Mouse (Mus musculus): ENCODE data around the gene Plac8.

- TF ChIP-seq POLR2A (IDR thresholded peaks at IDR 0.05; ENCODE audit: insufficient read depth, low read depth, low read length) (no peak), CTCF (IDR thresholded peaks at IDR 0.05; ENCODE audit: insufficient read depth, low read depth, low read length) (no peak)
Measured at GRCm38 (mm10) chr5:100557537-100557936, 14.5 kb downstream of the Plac8 start.
